Mouse (Mus musculus): ENCODE data around the gene Hist1h4m.
A peak's percentile ranks its signal among the peaks of the same experiment; 100 is the strongest.
"Not testable (repeated sequence)": the region's sequence is repeated elsewhere in the genome, so short reads cannot be mapped to it uniquely, and the experiment has no call there.

The Hist1h4m gene

GRCm38 (mm10) chr13:21810073-21810472 lies 1.5 kb upstream of the Hist1h4m start, which contains the start of the genes Hist1h2bq and Hist1h2ao:
Hist1h2bq (minus strand) TSS chr13:21810197.
Hist1h2ao (plus strand) TSS chr13:21810465.
- DNase-seq (ENCODE audit: low read depth in 2 of 2, low spot score in 2 of 2): not testable (repeated sequence)

GRCm38 (mm10) chr13:21811074-21811473 lies 472 bp upstream of the Hist1h4m start:
- DNase-seq (ENCODE audit: low read depth in 2 of 2, low spot score in 2 of 2): not testable (repeated sequence)

GRCm38 (mm10) chr13:21812092-21812491 lies 546 bp downstream of the Hist1h4m start:
- DNase-seq (ENCODE audit: low read depth in 2 of 2, low spot score in 2 of 2): not testable (repeated sequence)

- not testable (repeated sequence) for DNase-seq (ENCODE audit: low read depth in 2 of 2, low spot score in 2 of 2)
Measured at GRCm38 (mm10) chr13:21820082-21820890, 8.7 kb downstream of the Hist1h4m start.

- no peak for DNase-seq (ENCODE audit: low read depth in 2 of 2, low spot score in 2 of 2)
Measured at GRCm38 (mm10) chr13:21828511-21828910, 17.0 kb downstream of the Hist1h4m start.

- no peak for DNase-seq (ENCODE audit: low read depth in 2 of 2, low spot score in 2 of 2)
Measured at GRCm38 (mm10) chr13:21830344-21830743, 18.8 kb downstream of the Hist1h4m start.

GRCm38 (mm10) chr13:21831418-21832394 lies 20.2 kb downstream of the Hist1h4m start, which contains the start of gene Hist1h4n:
Hist1h4n (minus strand) TSS chr13:21832196.
- DNase-seq (ENCODE audit: low read depth in 2 of 2, low spot score in 2 of 2): peak in 1 of 2 experiments; percentile 19

- DNase-seq (ENCODE audit: low read depth in 2 of 2, low spot score in 2 of 2): not testable (repeated sequence)
Measured at GRCm38 (mm10) chr13:21833461-21833860, 21.9 kb downstream of the Hist1h4m start, which contains the start of the genes Hist1h2ap and Hist1h2br. Hist1h2ap (minus strand) TSS chr13:21833507. Hist1h2br (plus strand) TSS chr13:21833743.

GRCm38 (mm10) chr13:21840508-21840907 lies 29.0 kb downstream of the Hist1h4m start:
- DNase-seq (ENCODE audit: low read depth in 2 of 2, low spot score in 2 of 2): not testable (repeated sequence)

GRCm38 (mm10) chr13:21846356-21846755 lies 34.8 kb downstream of the Hist1h4m start:
- DNase-seq (ENCODE audit: low read depth in 2 of 2, low spot score in 2 of 2): not testable (repeated sequence)

- DNase-seq (ENCODE audit: low read depth in 2 of 2, low spot score in 2 of 2): no peak
Measured at GRCm38 (mm10) chr13:21847883-21848282, 36.3 kb downstream of the Hist1h4m start.

GRCm38 (mm10) chr13:21850696-21851095 lies 39.1 kb downstream of the Hist1h4m start:
- not testable (repeated sequence) for DNase-seq (ENCODE audit: low read depth in 2 of 2, low spot score in 2 of 2)

- DNase-seq (ENCODE audit: low read depth in 2 of 2, low spot score in 2 of 2): no peak
Measured at GRCm38 (mm10) chr13:21852215-21852945, 40.8 kb downstream of the Hist1h4m start.

GRCm38 (mm10) chr13:21855146-21855545 lies 43.6 kb downstream of the Hist1h4m start:
- peak; percentile 61 to 69 for DNase-seq (ENCODE audit: low read depth in 2 of 2, low spot score in 2 of 2)

- DNase-seq (ENCODE audit: low read depth in 2 of 2, low spot score in 2 of 2): peak; percentile 8 to 32
Measured at GRCm38 (mm10) chr13:21855698-21856162, 44.2 kb downstream of the Hist1h4m start.

GRCm38 (mm10) chr13:21861608-21862007 lies 50.1 kb downstream of the Hist1h4m start:
- DNase-seq (ENCODE audit: low read depth in 2 of 2, low spot score in 2 of 2): no peak

Measured in CD8-positive naive resting alpha-beta T cell, adult 2 months (primary cell).